Mouse (Mus musculus): ENCODE data around the gene Tbc1d25.

DNA sequence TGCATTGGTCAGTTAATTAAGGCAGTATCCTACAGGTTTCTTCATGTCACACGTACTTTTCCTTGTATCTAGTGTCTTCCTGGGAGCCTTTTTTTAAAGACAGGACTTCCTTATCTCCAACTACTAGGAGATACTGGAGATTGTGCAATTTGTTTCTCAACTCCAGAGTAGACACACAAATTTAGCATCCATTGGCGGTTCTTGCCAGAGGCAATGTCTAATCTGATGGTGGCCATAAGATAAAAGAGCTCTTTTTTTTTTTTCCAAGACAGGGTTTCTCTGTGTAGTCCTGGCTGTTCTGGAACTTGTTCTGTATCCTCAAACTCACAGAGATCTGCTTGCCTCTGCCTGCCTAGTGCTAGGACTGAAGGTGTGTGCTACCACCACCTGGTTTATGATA lies 33.7 kb upstream of the Tbc1d25 start:
- TF ChIP-seq CTCF (IDR thresholded peaks at IDR 0.05; ENCODE audit: low read depth) = no peak
- no peak for TF ChIP-seq EP300 (IDR thresholded peaks at IDR 0.05; ENCODE audit: low read depth)

Data from heart, postnatal 0 days (tissue).